Mouse (Mus musculus) liver, embryonic 14.5 days (tissue): ENCODE results near the gene Svop. TPM values are rescaled to one million over a fixed set of nuclear protein-coding genes. Genes with fewer than 3 reads are reported as not detected.

Experiments used
- ATAC-seq: fragments of 200-750 bp; cut with Nextera tagmentation; 2 replicates; pipeline ENCODE4 v1.8.0; 2017; ENCODE audit warnings: moderate number of reproducible peaks, mild to moderate bottlenecking, moderate library complexity; ENCODE audit not compliant: insufficient read depth
- DNase-seq, 3 experiments: peaks; one replicate each; pipeline ENCODE4 v3.0.0-alpha.2; 2012 to 2013; ENCODE audit warnings: low read depth in 3 of 3, low spot score in 3 of 3
- H3K27ac ChIP-seq: fragments of 300-500 bp; sonication (generic); 2 replicates; pipeline ENCODE4 v1.5.1; 2014; ENCODE audit warnings: moderate library complexity, mild to moderate bottlenecking, control low read depth, inconsistent platforms
- H3K27me3 ChIP-seq: fragments of 300-500 bp; sonication (generic); 2 replicates; pipeline ENCODE4 v1.6.1; 2014; ENCODE audit warnings: mild to moderate bottlenecking, low read length, moderate library complexity; ENCODE audit not compliant: control insufficient read depth, insufficient read depth
- H3K36me3 ChIP-seq: fragments of 300-500 bp; sonication (generic); replicated peaks from 2 replicates; pipeline ENCODE4 v1.6.1; 2014; ENCODE audit warnings: low read depth; ENCODE audit not compliant: control insufficient read depth, insufficient read depth
- H3K4me1 ChIP-seq, 2 experiments: fragments of 200-500 bp in 1 of 2; fragments of 300-500 bp in 1 of 2; sonication (generic) in 1 of 2; replicated peaks; 2 replicates each; pipeline ENCODE4 v1.6.1; 2012 to 2014; ENCODE audit warnings: antibody characterized with exemption in 1 of 2, inconsistent platforms in 1 of 2, low read length in 1 of 2; ENCODE audit not compliant: control insufficient read depth in 2 of 2, insufficient read depth in 2 of 2
- H3K4me2 ChIP-seq: fragments of 300-500 bp; sonication (generic); 2 replicates; pipeline ENCODE4 v1.6.1; 2014; ENCODE audit warnings: low read depth, mild to moderate bottlenecking, control low read depth, moderate library complexity
- H3K4me3 ChIP-seq, 2 experiments: fragments of 200-500 bp in 1 of 2; fragments of 300-500 bp in 1 of 2; sonication (generic) in 1 of 2; 2 replicates each; pipeline ENCODE4 v1.5.1; 2012 to 2014; ENCODE audit warnings: low read depth in 2 of 2, low read length in 2 of 2, mild to moderate bottlenecking in 2 of 2, control low read depth in 1 of 2, inconsistent platforms in 1 of 2, moderate library complexity in 1 of 2; ENCODE audit not compliant: insufficient read depth in 1 of 2
- H3K9ac ChIP-seq: fragments of 300-500 bp; sonication (generic); replicated peaks from 2 replicates; pipeline ENCODE4 v1.6.1; 2014; ENCODE audit warnings: mild to moderate bottlenecking, control low read depth, moderate library complexity
- H3K9me3 ChIP-seq: fragments of 300-500 bp; sonication (generic); 2 replicates; pipeline ENCODE4 v1.6.1; 2016; ENCODE audit warnings: low read length, mixed read lengths; ENCODE audit not compliant: control insufficient read depth
- CTCF ChIP-seq: IDR thresholded peaks from 2 replicates; pipeline ENCODE4 v1.5.1; 2016; ENCODE audit warnings: antibody characterized with exemption, low read depth, control low read depth
- EP300 ChIP-seq: IDR thresholded peaks from 2 replicates; pipeline ENCODE4 v1.6.1; 2016; ENCODE audit warnings: antibody characterized with exemption, low read depth
- WGBS: fragments of 180-500 bp; shearing (Covaris S2); extraction: QIAGEN DNeasy Blood & Tissue Kit; methylation state at CpG from one replicate; pipeline ENCODE4 v1.1.7; 2014; ENCODE audit not compliant: insufficient replicate concordance; 5-methylcytosine and 5-hydroxymethylcytosine counted together
- polyA plus RNA-seq, 2 experiments: library from polyadenylated mRNA; depleted of rRNA in 1 of 2; stranded (reverse) in 1 of 2; unstranded in 1 of 2; fragments of >200 nt; fragmentation: Nextera tagmentation in 1 of 2; extraction: Ambion mirVana in 1 of 2; gene quantifications; 2 replicates each; pipeline versions ENCODE4 v1.2.1 to v1.2.3; 2012 to 2014

Gene Svop
- polyA plus RNA-seq, 2 experiments = not detected

- ATAC-seq = peak; percentile 22; the same call in 1 of the 2 replicates
- TF ChIP-seq CTCF = no peak
- TF ChIP-seq EP300 = no peak
- H3K9me3 ChIP-seq = no peaks in the 10 kb centered on the region
- DNase-seq = peak in 1 of 3 experiments; percentile 26
- H3K4me3 ChIP-seq = peak within 1 kb of the TSS; percentile 64 to 65
- H3K4me1 ChIP-seq = peaks cover 18 to 28% of the 10 kb centered on the region in 2 experiments
- peak within 1 kb of the TSS; percentile 82 for H3K4me2 ChIP-seq
- H3K27me3 ChIP-seq = no peaks in the 10 kb centered on the region
- 3% methylated on average over 29 of the region's 29 CpGs for WGBS
- H3K27ac ChIP-seq = no peak within 1 kb of the TSS
- H3K9ac ChIP-seq = peak within 1 kb of the TSS; percentile 44
- H3K36me3 ChIP-seq = no peaks in the 10 kb centered on the region
Observed at GRCm38 (mm10) chr5:114130211-114130605, 38.8 kb upstream of the Svop start, which contains the start of gene Ung. TSS of gene Ung (plus strand) at chr5:114130386.

- ATAC-seq = no peak
Observed at GRCm38 (mm10) chr5:114129550-114130210, 38.3 kb upstream of the Svop start.

GRCm38 (mm10) chr5:114127374-114128349, 36.3 kb upstream of the Svop start, which contains the start of gene Alkbh2:
TSS of gene Alkbh2 (minus strand) at chr5:114128218.
- peaks cover 14 to 18% of the 10 kb centered on the region in 2 experiments for H3K4me1 ChIP-seq
- H3K27ac ChIP-seq = no peak within 1 kb of the TSS; the same call in 1 of the 2 replicates
- H3K9ac ChIP-seq = peak within 1 kb of the TSS; percentile 58
- ATAC-seq = peak; percentile 8; the same call in 1 of the 2 replicates
- H3K9me3 ChIP-seq = no peaks in the 10 kb centered on the region
- WGBS = under 1% methylated on average over 69 of the region's 69 CpGs
- no peaks in the 10 kb centered on the region; the same call in 1 of the 2 replicates for H3K36me3 ChIP-seq
- no peaks in the 10 kb centered on the region for H3K27me3 ChIP-seq
- H3K4me3 ChIP-seq = peak within 1 kb of the TSS; percentile 57 to 88
- no peak for TF ChIP-seq EP300
- peak; percentile 98 for TF ChIP-seq CTCF
- peak within 1 kb of the TSS; percentile 90 for H3K4me2 ChIP-seq
- DNase-seq = peak in 2 of 3 experiments; percentile 50 to 56

More at GRCm38 (mm10) chr5:114129550-114130210, 38.3 kb upstream of the Svop start:
- no peaks in the 10 kb centered on the region for H3K36me3 ChIP-seq
- H3K4me1 ChIP-seq = peaks cover 18 to 28% of the 10 kb centered on the region in 2 experiments
- 66% methylated on average over 15 of the region's 15 CpGs for WGBS
- H3K27me3 ChIP-seq = no peaks in the 10 kb centered on the region
- H3K4me2 ChIP-seq = peak overlapping the region; percentile 82
- no peak overlapping the region for H3K27ac ChIP-seq
- H3K4me3 ChIP-seq = peak overlapping the region; percentile 57 to 64
- TF ChIP-seq CTCF (no peak), EP300 (no peak)
- H3K9ac ChIP-seq = no peak overlapping the region
- H3K9me3 ChIP-seq = no peaks in the 10 kb centered on the region
- no peak for DNase-seq

GRCm38 (mm10) chr5:114126499-114127244, 35.3 kb upstream of the Svop start:
- no peak for TF ChIP-seq CTCF
- TF ChIP-seq EP300 = no peak
- ATAC-seq = no peak
- Histone ChIP-seq H3K27ac (no peak overlapping the region), H3K9ac (no peak overlapping the region), H3K27me3 (no peaks in the 10 kb centered on the region), H3K9me3 (no peaks in the 10 kb centered on the region), H3K4me1 (peaks cover 7 to 13% of the 10 kb centered on the region in 2 experiments), H3K4me3 (peak overlapping the region in 1 of 2 experiments; percentile 57; a peak in 2 of 4 replicates), H3K4me2 (peak overlapping the region; percentile 90), H3K36me3 (no peaks in the 10 kb centered on the region; the same call in none of the 2 replicates)
- DNase-seq = no peak
- WGBS = 69% methylated on average over 7 of the region's 7 CpGs
